Mouse (Mus musculus) olfactory bulb, adult 2 months (tissue): ENCODE data around the gene Pnpo.

ENCODE experiments used
- CTCF ChIP-seq: fragments of 200-500 bp; IDR thresholded peaks from 2 replicates; pipeline ENCODE4 v1.5.1; 2012; ENCODE audit warnings: low read depth, mild to moderate bottlenecking, low read length, moderate library complexity; ENCODE audit not compliant: insufficient read depth
- POLR2A ChIP-seq: fragments of 200-500 bp; IDR thresholded peaks from 2 replicates; pipeline ENCODE4 v1.6.1; 2012; ENCODE audit warnings: mild to moderate bottlenecking, low read depth, low read length, moderate library complexity; ENCODE audit not compliant: insufficient read depth

DNA sequence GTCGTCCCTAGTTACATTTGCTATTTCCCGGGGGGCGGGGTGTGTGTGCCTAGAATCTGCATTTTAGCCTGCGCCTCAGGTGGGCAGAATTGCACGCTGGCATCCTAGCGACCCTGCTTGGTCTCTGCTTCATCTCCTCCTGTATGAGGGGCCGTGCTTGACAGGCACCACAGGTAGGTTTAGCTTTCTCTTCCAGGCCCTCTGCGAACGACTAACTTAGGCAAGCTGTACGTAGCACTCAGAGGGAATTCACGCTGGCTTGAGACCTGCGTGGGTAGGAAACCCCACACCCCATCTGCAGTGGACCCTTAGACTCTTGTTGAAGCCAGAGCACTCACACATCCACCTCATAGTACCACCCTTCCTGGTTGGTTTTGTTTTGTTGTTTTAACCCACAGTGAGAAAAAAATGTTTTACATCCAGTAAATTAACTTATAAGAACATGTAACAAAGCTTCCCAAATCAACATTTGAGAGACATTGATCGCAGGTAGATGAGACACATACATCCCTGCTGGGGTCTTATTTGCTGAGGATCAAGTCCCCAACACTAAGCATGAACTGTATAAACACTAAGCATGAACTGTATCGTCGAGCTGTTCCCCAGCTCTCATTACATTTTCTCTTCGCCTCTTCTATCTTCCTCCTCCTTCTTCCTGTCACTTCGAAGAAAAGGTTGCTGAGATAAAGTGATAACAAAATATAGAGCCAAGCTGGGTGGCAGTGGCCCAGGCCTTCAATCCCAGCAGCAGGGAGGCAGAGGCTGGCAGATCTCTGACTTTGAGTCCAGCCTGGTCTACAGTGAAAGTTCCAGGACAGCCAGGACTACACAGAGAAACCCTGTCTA lies 34.8 kb upstream of the Pnpo start:
- TF ChIP-seq CTCF (no peak), POLR2A (no peak)
